Mouse (Mus musculus) embryonic fibroblast, embryonic 13.5 days (primary cell): ENCODE measurements around the gene Tnik.

Experiments
- CTCF ChIP-seq: IDR thresholded peaks from 2 replicates; pipeline ENCODE4 v1.5.1; 2011; ENCODE audit warnings: mild to moderate bottlenecking, control low read depth, low read length, moderate library complexity, borderline replicate concordance; ENCODE audit not compliant: insufficient read depth
- POLR2A ChIP-seq: IDR thresholded peaks from 2 replicates; pipeline ENCODE4 v1.6.1; 2011; ENCODE audit warnings: low read depth, mild to moderate bottlenecking, control low read depth, low read length, moderate library complexity

DNA sequence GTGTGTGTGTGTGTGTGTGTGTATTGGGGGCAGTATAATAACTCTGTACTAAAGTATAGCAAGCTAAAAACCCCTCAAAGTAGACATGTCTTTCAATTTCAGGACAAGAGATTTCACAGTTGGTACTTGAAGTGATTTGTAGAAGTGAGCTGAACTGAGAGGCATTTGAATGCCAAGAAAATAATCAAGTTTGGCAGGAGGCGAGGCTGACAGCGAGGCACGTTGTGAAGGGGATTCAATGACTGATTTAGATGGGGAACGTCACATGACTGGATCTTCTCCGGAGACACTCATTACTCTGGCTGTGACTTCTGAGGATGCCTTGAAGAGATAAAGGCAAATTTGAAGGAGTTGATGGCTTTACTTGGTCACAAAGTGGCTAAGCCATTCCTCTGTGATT lies 69.3 kb downstream of the Tnik start:
- no peak for TF ChIP-seq CTCF
- TF ChIP-seq POLR2A = no peak
